Mouse (Mus musculus): ENCODE measurements around the gene Rps21. TPM values are rescaled to one million over a fixed set of nuclear protein-coding genes. Genes with fewer than 3 reads are reported as not detected.

Rps21 gene
- polyA plus RNA-seq, 1 experiment from 2014 or later = 432 TPM

- no peak overlapping the region for H3K4me3 ChIP-seq (ENCODE audit: low read depth, low read length)
- H3K9me3 ChIP-seq (ENCODE audit: control insufficient read depth, low read length) = no peaks in the 10 kb centered on the region
- no peak for DNase-seq (ENCODE audit: low spot score)
- H3K4me2 ChIP-seq (replicated peaks; ENCODE audit: low read depth, low read length) = no peak overlapping the region
- ATAC-seq (ENCODE audit: low FRiP score) = no peak
- WGBS = 84% methylated on average over 8 of the region's 8 CpGs
- H3K9ac ChIP-seq (ENCODE audit: low read depth, low read length) = no peak overlapping the region
- H3K36me3 ChIP-seq (ENCODE audit: control insufficient read depth, insufficient read depth, low read length) = no peaks in the 10 kb centered on the region
- H3K4me1 ChIP-seq (replicated peaks; ENCODE audit: control insufficient read depth, insufficient read depth, low read length) = no peaks in the 10 kb centered on the region
- H3K27me3 ChIP-seq (ENCODE audit: control insufficient read depth, insufficient read depth, low read length) = no peaks in the 10 kb centered on the region
- no peak overlapping the region for H3K27ac ChIP-seq (ENCODE audit: low read depth, low read length)
Measured at GRCm38 (mm10) chr2:180279321-180279720, 22.1 kb downstream of the Rps21 start.

- Histone ChIP-seq H3K9me3 (ENCODE audit: control insufficient read depth, low read length) (no peaks in the 10 kb centered on the region), H3K27ac (ENCODE audit: low read depth, low read length) (no peak overlapping the region), H3K36me3 (ENCODE audit: control insufficient read depth, insufficient read depth, low read length) (no peaks in the 10 kb centered on the region), H3K4me2 (replicated peaks; ENCODE audit: low read depth, low read length) (no peak overlapping the region), H3K4me1 (replicated peaks; ENCODE audit: control insufficient read depth, insufficient read depth, low read length) (no peaks in the 10 kb centered on the region), H3K4me3 (ENCODE audit: low read depth, low read length) (no peak overlapping the region), H3K27me3 (ENCODE audit: control insufficient read depth, insufficient read depth, low read length) (no peaks in the 10 kb centered on the region), H3K9ac (ENCODE audit: low read depth, low read length) (no peak overlapping the region)
- 47% methylated on average over 11 of the region's 11 CpGs for WGBS
- ATAC-seq (ENCODE audit: low FRiP score) (no peak), DNase-seq (ENCODE audit: low spot score) (no peak)
Measured at GRCm38 (mm10) chr2:180288966-180289365, 31.8 kb downstream of the Rps21 start.

- Histone ChIP-seq H3K9me3 (ENCODE audit: control insufficient read depth, low read length) (no peaks in the 10 kb centered on the region), H3K27me3 (ENCODE audit: control insufficient read depth, insufficient read depth, low read length) (no peaks in the 10 kb centered on the region), H3K27ac (ENCODE audit: low read depth, low read length) (no peak within 1 kb of the TSS), H3K36me3 (ENCODE audit: control insufficient read depth, insufficient read depth, low read length) (no peaks in the 10 kb centered on the region), H3K4me3 (ENCODE audit: low read depth, low read length) (no peak within 1 kb of the TSS), H3K4me2 (replicated peaks; ENCODE audit: low read depth, low read length) (no peak within 1 kb of the TSS), H3K9ac (ENCODE audit: low read depth, low read length) (no peak within 1 kb of the TSS), H3K4me1 (replicated peaks; ENCODE audit: control insufficient read depth, insufficient read depth, low read length) (no peaks in the 10 kb centered on the region)
- ATAC-seq (ENCODE audit: low FRiP score) = no peak
- WGBS = 43% methylated on average over 16 of the region's 16 CpGs
- peak; percentile 33 for DNase-seq (ENCODE audit: low spot score)
Measured at GRCm38 (mm10) chr2:180289440-180290108, 32.4 kb downstream of the Rps21 start, which contains the start of gene Rbbp8nl. Gene Rbbp8nl, minus strand, starts transcription at chr2:180289879.

GRCm38 (mm10) chr2:180290503-180290902 is 33.3 kb downstream of the Rps21 start:
- no peaks in the 10 kb centered on the region for H3K4me1 ChIP-seq (replicated peaks; ENCODE audit: control insufficient read depth, insufficient read depth, low read length)
- 65% methylated on average over 6 of the region's 6 CpGs for WGBS

GRCm38 (mm10) chr2:180291566-180291965 is 34.4 kb downstream of the Rps21 start:
- H3K4me3 ChIP-seq (ENCODE audit: low read depth, low read length) = no peak overlapping the region
- no peak overlapping the region for H3K27ac ChIP-seq (ENCODE audit: low read depth, low read length)
- no peaks in the 10 kb centered on the region for H3K27me3 ChIP-seq (ENCODE audit: control insufficient read depth, insufficient read depth, low read length)
- no peak overlapping the region for H3K9ac ChIP-seq (ENCODE audit: low read depth, low read length)
- 81% methylated on average over 5 of the region's 5 CpGs for WGBS
- no peaks in the 10 kb centered on the region for H3K36me3 ChIP-seq (ENCODE audit: control insufficient read depth, insufficient read depth, low read length)
- no peak for DNase-seq (ENCODE audit: low spot score)
- H3K4me1 ChIP-seq (replicated peaks; ENCODE audit: control insufficient read depth, insufficient read depth, low read length) = no peaks in the 10 kb centered on the region
- H3K4me2 ChIP-seq (replicated peaks; ENCODE audit: low read depth, low read length) = no peak overlapping the region
- H3K9me3 ChIP-seq (ENCODE audit: control insufficient read depth, low read length) = no peaks in the 10 kb centered on the region
- ATAC-seq (ENCODE audit: low FRiP score) = no peak

More at GRCm38 (mm10) chr2:180290503-180290902, 33.3 kb downstream of the Rps21 start:
- Histone ChIP-seq H3K4me2 (replicated peaks; ENCODE audit: low read depth, low read length) (no peak overlapping the region), H3K27ac (ENCODE audit: low read depth, low read length) (no peak overlapping the region), H3K4me3 (ENCODE audit: low read depth, low read length) (no peak overlapping the region), H3K9me3 (ENCODE audit: control insufficient read depth, low read length) (no peaks in the 10 kb centered on the region), H3K27me3 (ENCODE audit: control insufficient read depth, insufficient read depth, low read length) (no peaks in the 10 kb centered on the region), H3K36me3 (ENCODE audit: control insufficient read depth, insufficient read depth, low read length) (no peaks in the 10 kb centered on the region), H3K9ac (ENCODE audit: low read depth, low read length) (no peak overlapping the region)
- ATAC-seq (ENCODE audit: low FRiP score) = no peak
- no peak for DNase-seq (ENCODE audit: low spot score)

- Histone ChIP-seq H3K9ac (ENCODE audit: low read depth, low read length) (no peak overlapping the region), H3K27me3 (ENCODE audit: control insufficient read depth, insufficient read depth, low read length) (no peaks in the 10 kb centered on the region), H3K4me3 (ENCODE audit: low read depth, low read length) (no peak overlapping the region), H3K4me2 (replicated peaks; ENCODE audit: low read depth, low read length) (no peak overlapping the region), H3K36me3 (ENCODE audit: control insufficient read depth, insufficient read depth, low read length) (no peaks in the 10 kb centered on the region), H3K4me1 (replicated peaks; ENCODE audit: control insufficient read depth, insufficient read depth, low read length) (no peaks in the 10 kb centered on the region), H3K9me3 (ENCODE audit: control insufficient read depth, low read length) (no peaks in the 10 kb centered on the region), H3K27ac (ENCODE audit: low read depth, low read length) (no peak overlapping the region)
- DNase-seq (ENCODE audit: low spot score) = no peak
- WGBS = 74% methylated on average over 4 of the region's 4 CpGs
- no peak for ATAC-seq (ENCODE audit: low FRiP score)
Measured at GRCm38 (mm10) chr2:180292026-180292425, 34.8 kb downstream of the Rps21 start.

- DNase-seq (ENCODE audit: low spot score) = no peak
- WGBS = 71% methylated on average over 8 of the region's 8 CpGs
- H3K9me3 ChIP-seq (ENCODE audit: control insufficient read depth, low read length) = no peaks in the 10 kb centered on the region
Measured at GRCm38 (mm10) chr2:180292906-180293305, 35.7 kb downstream of the Rps21 start.

GRCm38 (mm10) chr2:180300252-180300651 is 43.1 kb downstream of the Rps21 start:
- 87% methylated on average over 2 of the region's 2 CpGs for WGBS
- DNase-seq (ENCODE audit: low spot score) (no peak), ATAC-seq (ENCODE audit: low FRiP score) (no peak)
- Histone ChIP-seq H3K4me1 (replicated peaks; ENCODE audit: control insufficient read depth, insufficient read depth, low read length) (no peaks in the 10 kb centered on the region), H3K4me3 (ENCODE audit: low read depth, low read length) (no peak overlapping the region), H3K4me2 (replicated peaks; ENCODE audit: low read depth, low read length) (no peak overlapping the region), H3K27me3 (ENCODE audit: control insufficient read depth, insufficient read depth, low read length) (no peaks in the 10 kb centered on the region), H3K9ac (ENCODE audit: low read depth, low read length) (no peak overlapping the region), H3K36me3 (ENCODE audit: control insufficient read depth, insufficient read depth, low read length) (no peaks in the 10 kb centered on the region), H3K27ac (ENCODE audit: low read depth, low read length) (no peak overlapping the region), H3K9me3 (ENCODE audit: control insufficient read depth, low read length) (no peaks in the 10 kb centered on the region)

More at GRCm38 (mm10) chr2:180292906-180293305, 35.7 kb downstream of the Rps21 start:
- ATAC-seq (ENCODE audit: low FRiP score) = no peak
- no peaks in the 10 kb centered on the region for H3K4me1 ChIP-seq (replicated peaks; ENCODE audit: control insufficient read depth, insufficient read depth, low read length)
- no peak overlapping the region for H3K27ac ChIP-seq (ENCODE audit: low read depth, low read length)
- H3K27me3 ChIP-seq (ENCODE audit: control insufficient read depth, insufficient read depth, low read length) = no peaks in the 10 kb centered on the region
- H3K4me3 ChIP-seq (ENCODE audit: low read depth, low read length) = no peak overlapping the region
- H3K36me3 ChIP-seq (ENCODE audit: control insufficient read depth, insufficient read depth, low read length) = no peaks in the 10 kb centered on the region
- no peak overlapping the region for H3K9ac ChIP-seq (ENCODE audit: low read depth, low read length)
- no peak overlapping the region for H3K4me2 ChIP-seq (replicated peaks; ENCODE audit: low read depth, low read length)

- no peak overlapping the region for H3K4me3 ChIP-seq (ENCODE audit: low read depth, low read length)
- no peak overlapping the region for H3K4me2 ChIP-seq (replicated peaks; ENCODE audit: low read depth, low read length)
- no peak for DNase-seq (ENCODE audit: low spot score)
- no peaks in the 10 kb centered on the region for H3K27me3 ChIP-seq (ENCODE audit: control insufficient read depth, insufficient read depth, low read length)
- H3K27ac ChIP-seq (ENCODE audit: low read depth, low read length) = no peak overlapping the region
- WGBS = 62% methylated on average over 5 of the region's 5 CpGs
- H3K36me3 ChIP-seq (ENCODE audit: control insufficient read depth, insufficient read depth, low read length) = no peaks in the 10 kb centered on the region
- ATAC-seq (ENCODE audit: low FRiP score) = no peak
- H3K4me1 ChIP-seq (replicated peaks; ENCODE audit: control insufficient read depth, insufficient read depth, low read length) = no peaks in the 10 kb centered on the region
- H3K9ac ChIP-seq (ENCODE audit: low read depth, low read length) = no peak overlapping the region
- H3K9me3 ChIP-seq (ENCODE audit: control insufficient read depth, low read length) = no peaks in the 10 kb centered on the region
Measured at GRCm38 (mm10) chr2:180300771-180301170, 43.6 kb downstream of the Rps21 start.
